Mouse (Mus musculus) ES-E14 (cell line): Measurements from ENCODE around the gene Cyld.

Source experiments
- CHD2 ChIP-seq: IDR thresholded peaks from 2 replicates; pipeline ENCODE4 v1.6.1; 2014; ENCODE audit warnings: mild to moderate bottlenecking, low read depth, low read length, inconsistent platforms
- HCFC1 ChIP-seq: IDR thresholded peaks from 2 replicates; pipeline ENCODE4 v1.6.1; 2012; ENCODE audit warnings: low read length, inconsistent platforms, borderline replicate concordance; ENCODE audit not compliant: insufficient read depth
- ZNF384 ChIP-seq: IDR thresholded peaks from 2 replicates; pipeline ENCODE4 v1.6.1; 2012; ENCODE audit warnings: low read depth, low read length, inconsistent platforms

- no peak for TF ChIP-seq HCFC1
- TF ChIP-seq CHD2 = no peak
- TF ChIP-seq ZNF384 = no peak
These were observed 30.4 kb upstream of the Cyld start for GRCm38 (mm10) chr8:88666435-88666834.
